In the genomic region with DNA sequence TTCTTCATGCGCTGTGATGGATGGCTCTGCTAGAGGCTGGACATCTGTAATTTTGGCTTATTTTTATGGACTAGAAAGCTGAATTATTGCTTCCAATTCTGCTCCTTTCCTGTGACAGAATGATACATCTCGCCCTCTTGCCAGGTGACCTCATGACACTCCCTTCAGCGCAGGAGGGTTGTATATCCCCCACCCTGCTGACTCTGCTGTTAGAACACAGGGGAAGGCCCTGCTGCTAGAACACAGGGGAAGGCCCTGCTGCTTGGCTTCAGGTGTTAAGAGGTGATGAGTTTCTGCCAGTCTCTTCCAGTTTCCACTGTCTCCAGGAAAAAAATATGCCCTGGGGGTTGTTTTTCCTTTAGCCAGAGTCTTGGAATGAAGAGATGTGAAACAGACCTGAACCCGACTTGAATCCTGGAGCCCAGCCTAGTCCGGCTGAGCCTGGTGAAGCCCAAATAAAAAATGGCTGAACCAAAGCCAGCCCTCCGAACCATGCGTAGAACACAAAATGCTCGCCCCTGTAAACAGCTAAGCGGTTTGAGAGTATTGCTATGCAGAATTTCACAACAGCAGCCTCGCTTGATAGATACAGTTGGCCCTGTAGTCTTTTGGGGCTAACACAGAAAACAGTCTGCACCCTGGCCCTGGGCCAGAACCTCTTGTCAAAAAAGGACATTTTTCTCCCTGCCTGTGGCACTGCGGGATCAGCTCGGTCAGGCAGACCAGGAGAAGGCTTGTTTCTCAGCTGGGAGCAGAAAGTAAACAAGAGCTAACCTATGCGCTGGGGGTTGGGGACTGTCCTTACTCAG, we compare ENCODE assay signal across 9 mouse cellular contexts. TPM values are rescaled to one million over a fixed set of nuclear protein-coding genes. Genes with fewer than 3 reads are reported as not detected.
DNase-seq lines count a peak whose midpoint lies in the region; ATAC-seq and TF ChIP-seq lines count a peak whose summit lies in the region.
"Had no signal": no experiment of that assay in that cellular context is flagged by ENCODE, and none has a peak within 500 bp of the region (broad histone marks: within the 10 kb centered on the region; RNA-seq: fewer than 3 reads in every experiment).

No protein-coding gene starts in this region.

- H3K4me2 ChIP-seq in hindbrain, embryonic 15.5 days = no peak overlapping the region
- no peak overlapping the region for H3K4me2 ChIP-seq in hindbrain, embryonic 11.5 days (replicated peaks; ENCODE audit: low read depth, low read length)
- H3K4me2 ChIP-seq in heart, postnatal 0 days (ENCODE audit: low read depth, low read length) = no peak overlapping the region
- H3K4me2 ChIP-seq: embryonic facial prominence, embryonic 13.5 days had no signal

- ATAC-seq in hindbrain, embryonic 15.5 days (ENCODE audit: low FRiP score, low read depth) = peak; percentile 76; the same call in 1 of the 2 replicates
- ATAC-seq in hindbrain, embryonic 11.5 days (ENCODE audit: low FRiP score) = no peak
- ATAC-seq in heart, postnatal 0 days (ENCODE audit: insufficient read depth, low read depth) = no peak
- ATAC-seq in megakaryocyte progenitor cell, adult 5-6 weeks (replicated peaks; ENCODE audit: poor library complexity) = no peak
- ATAC-seq in erythroblast, adult 5-6 weeks (replicated peaks; ENCODE audit: low FRiP score, poor library complexity, severe bottlenecking) = no peak

- TF ChIP-seq EP300 in heart, postnatal 0 days (IDR thresholded peaks at IDR 0.05; ENCODE audit: low read depth) = no peak

- no peak for TF ChIP-seq POLR2A in brain, embryonic 14.5 days (IDR thresholded peaks at IDR 0.05; ENCODE audit: borderline replicate concordance, extremely low read depth, insufficient read depth, insufficient read length, poor library complexity, severe bottlenecking)

- H3K9ac ChIP-seq in hindbrain, embryonic 15.5 days = no peak overlapping the region
- no peak overlapping the region for H3K9ac ChIP-seq in hindbrain, embryonic 11.5 days (ENCODE audit: low read depth, low read length)
- H3K9ac ChIP-seq in heart, postnatal 0 days (replicated peaks; ENCODE audit: low read depth, low read length) = no peak overlapping the region
- H3K9ac ChIP-seq: embryonic facial prominence, embryonic 13.5 days had no signal

- 60% methylated on average over 13 of the region's 13 CpGs for WGBS in hindbrain, embryonic 15.5 days
- WGBS in hindbrain, embryonic 11.5 days = 88% methylated on average over 13 of the region's 13 CpGs
- WGBS in heart, postnatal 0 days = 86% methylated on average over 13 of the region's 13 CpGs

- peak overlapping the region; percentile 76 for H3K27ac ChIP-seq in hindbrain, embryonic 15.5 days (replicated peaks)
- H3K27ac ChIP-seq in hindbrain, embryonic 11.5 days (ENCODE audit: low read depth, low read length) = no peak overlapping the region
- H3K27ac ChIP-seq in heart, postnatal 0 days (ENCODE audit: low read depth) = 0 out of 2 replicates have a peak overlapping the region, but pooled peaks have one; percentile 18
- H3K27ac ChIP-seq in layer of hippocampus, adult 2 months = peak overlapping the region; percentile 77
- H3K27ac ChIP-seq: embryonic facial prominence, embryonic 13.5 days had no signal

- peaks cover 12% of the 10 kb centered on the region; the same call in 1 of the 2 replicates for H3K4me1 ChIP-seq in hindbrain, embryonic 15.5 days (replicated peaks)
- H3K4me1 ChIP-seq in hindbrain, embryonic 11.5 days (replicated peaks; ENCODE audit: control insufficient read depth, insufficient read depth, low read length) = no peaks in the 10 kb centered on the region
- no peaks in the 10 kb centered on the region for H3K4me1 ChIP-seq in heart, postnatal 0 days (ENCODE audit: control insufficient read depth, insufficient read depth)
- H3K4me1 ChIP-seq: embryonic facial prominence, embryonic 13.5 days had no signal

- no peak for DNase-seq in hindbrain, embryonic 11.5 days (ENCODE audit: low spot score)
- peak; percentile 72 for DNase-seq in brain, embryonic 14.5 days (ENCODE audit: low read depth)
- no peak for DNase-seq in heart, postnatal 0 days (ENCODE audit: low spot score)
- peak in 1 of 2 experiments; percentile 34 for DNase-seq in layer of hippocampus, adult 2 months (ENCODE audit: low spot score in 2 of 2)
- DNase-seq in mesoderm, embryonic 11.5 days (ENCODE audit: low read depth, low spot score) = peak; percentile 23

- H3K27me3 ChIP-seq in hindbrain, embryonic 15.5 days = no peaks in the 10 kb centered on the region
- H3K27me3 ChIP-seq in hindbrain, embryonic 11.5 days (ENCODE audit: control insufficient read depth, insufficient read depth, low read length) = no peaks in the 10 kb centered on the region
- no peaks in the 10 kb centered on the region for H3K27me3 ChIP-seq in heart, postnatal 0 days (ENCODE audit: control insufficient read depth, insufficient read depth, low read length)
- H3K27me3 ChIP-seq: embryonic facial prominence, embryonic 13.5 days had no signal

- H3K9me3 ChIP-seq in hindbrain, embryonic 15.5 days = no peaks in the 10 kb centered on the region
- no peaks in the 10 kb centered on the region for H3K9me3 ChIP-seq in hindbrain, embryonic 11.5 days (ENCODE audit: control insufficient read depth, low read length)
- H3K9me3 ChIP-seq in heart, postnatal 0 days (replicated peaks; ENCODE audit: control insufficient read depth, low read length) = no peaks in the 10 kb centered on the region
- H3K9me3 ChIP-seq: embryonic facial prominence, embryonic 13.5 days had no signal

- no peak for TF ChIP-seq CTCF in brain, embryonic 14.5 days (IDR thresholded peaks at IDR 0.05; ENCODE audit: borderline replicate concordance, extremely low read depth, insufficient read depth, insufficient read length)
- TF ChIP-seq CTCF in heart, postnatal 0 days (IDR thresholded peaks at IDR 0.05; ENCODE audit: low read depth) = no peak
- no peak for TF ChIP-seq CTCF in layer of hippocampus, adult 2 months (conservative IDR thresholded peaks at IDR 0.05)

- peaks cover 64% of the 10 kb centered on the region for H3K36me3 ChIP-seq in hindbrain, embryonic 15.5 days
- peaks cover 6% of the 10 kb centered on the region; the same call in 1 of the 2 replicates for H3K36me3 ChIP-seq in hindbrain, embryonic 11.5 days (ENCODE audit: control insufficient read depth, insufficient read depth, low read length)
- peaks cover 88% of the 10 kb centered on the region for H3K36me3 ChIP-seq in heart, postnatal 0 days (replicated peaks; ENCODE audit: control insufficient read depth, insufficient read depth, low read length)

- H3K4me3 ChIP-seq in hindbrain, embryonic 15.5 days = no peak overlapping the region
- H3K4me3 ChIP-seq in hindbrain, embryonic 11.5 days (ENCODE audit: low read depth, low read length) = no peak overlapping the region
- H3K4me3 ChIP-seq in heart, postnatal 0 days (ENCODE audit: low read depth, low read length) = no peak overlapping the region
- H3K4me3 ChIP-seq in layer of hippocampus, adult 2 months = no peak overlapping the region
- H3K4me3 ChIP-seq: embryonic facial prominence, embryonic 13.5 days had no signal

RNA-seq across cellular contexts. Expression of a gene that starts 29.0 kb away (rescaled TPM):
- polyA plus RNA-seq in hindbrain, embryonic 15.5 days (2015; fragmentation: Nextera tagmentation; extraction: Ambion mirVana) = 2.6 and 2.9 TPM in 2 replicates
- 4.0 and 8.2 TPM in 2 replicates for polyA plus RNA-seq in hindbrain, embryonic 11.5 days (2014; fragmentation: Nextera tagmentation; extraction: Ambion mirVana)
- 15.3 and 15.7 TPM in 2 replicates for polyA plus RNA-seq in brain, embryonic 14.5 days (2012; rRNA removed)
- 24.8 and 54.7 TPM in 2 replicates for total RNA-seq in heart, postnatal 0 days (2014; rRNA removed; ENCODE audit: low replicate concordance)
- polyA plus RNA-seq in heart, postnatal 0 days (2015; fragmentation: Nextera tagmentation; extraction: Ambion mirVana) = 2.5 and 3.0 TPM in 2 replicates
- 100 to 1,000 TPM; 138 to 144 TPM for total RNA-seq in layer of hippocampus, adult 2 months (2021)
- total RNA-seq in megakaryocyte progenitor cell, adult 5-6 weeks (2015) = 38.2 and 38.9 TPM in 2 replicates
- 25.8 and 30.2 TPM in 2 replicates for total RNA-seq in megakaryocyte progenitor cell, adult 5-6 weeks (2017)
- 7.5 and 9.8 TPM in 2 replicates for total RNA-seq in erythroblast, adult 5-6 weeks (2015; ENCODE audit: low replicate concordance)
- 4.3 and 7.7 TPM in 2 replicates for total RNA-seq in erythroblast, adult 5-6 weeks (2017; ENCODE audit: low replicate concordance)

RNA-seq across cellular contexts. Expression of a gene that starts 48.0 kb away (rescaled TPM):
- 26.7 and 31.5 TPM in 2 replicates for polyA plus RNA-seq in hindbrain, embryonic 15.5 days (2015; fragmentation: Nextera tagmentation; extraction: Ambion mirVana)
- 11.7 and 16.4 TPM in 2 replicates for polyA plus RNA-seq in hindbrain, embryonic 11.5 days (2014; fragmentation: Nextera tagmentation; extraction: Ambion mirVana)
- polyA plus RNA-seq in brain, embryonic 14.5 days (2012; rRNA removed) = 14.7 and 17.5 TPM in 2 replicates
- total RNA-seq in heart, postnatal 0 days (2014; rRNA removed; ENCODE audit: low replicate concordance) = 9.0 and 9.5 TPM in 2 replicates
- 11.3 and 12.7 TPM in 2 replicates for polyA plus RNA-seq in heart, postnatal 0 days (2015; fragmentation: Nextera tagmentation; extraction: Ambion mirVana)
- 10 to 100 TPM; 22.8 to 25.4 TPM for total RNA-seq in layer of hippocampus, adult 2 months (2021)
- total RNA-seq in megakaryocyte progenitor cell, adult 5-6 weeks (2015) = 8.4 and 12.2 TPM in 2 replicates
- total RNA-seq in megakaryocyte progenitor cell, adult 5-6 weeks (2017) = 9.1 and 13.3 TPM in 2 replicates
- 0.38 and 1.9 TPM in 2 replicates for total RNA-seq in erythroblast, adult 5-6 weeks (2015; ENCODE audit: low replicate concordance)
- total RNA-seq in erythroblast, adult 5-6 weeks (2017; ENCODE audit: low replicate concordance) = 1.3 TPM in 2 replicates

Comparison
In these comparisons a context has a peak if more than half of its experiments do, and no peak if none do; other contexts are left out.
1. DNase-seq: peak in brain, embryonic 14.5 days (single experiment) and mesoderm, embryonic 11.5 days (single experiment); none in hindbrain, embryonic 11.5 days (single experiment) and heart, postnatal 0 days (single experiment).